Mouse (Mus musculus): ENCODE measurements around the gene Mbtps2. TPM values are rescaled to one million over a fixed set of nuclear protein-coding genes. Genes with fewer than 3 reads are reported as not detected.

The Mbtps2 gene
- polyA plus RNA-seq, 1 experiment, result 7.6 TPM

DNA sequence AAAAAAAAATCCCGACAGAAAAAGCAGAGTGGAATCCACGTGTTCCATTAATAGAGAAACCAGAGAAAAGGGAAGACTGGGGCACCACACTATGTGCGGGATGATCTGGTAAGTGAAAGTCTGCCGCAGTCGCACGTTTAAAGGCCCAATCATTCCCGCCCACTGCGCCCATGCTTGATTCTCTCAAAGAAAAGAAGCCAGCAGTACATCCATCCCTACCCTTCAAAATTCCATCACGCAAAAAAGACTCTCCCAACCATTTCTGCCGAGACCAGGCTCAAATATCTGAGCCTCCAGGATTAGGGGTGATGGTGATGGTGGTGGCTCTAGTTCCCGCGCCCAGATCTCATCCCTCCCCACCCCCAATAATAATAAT, 107.8 kb downstream of the Mbtps2 start:
- Histone ChIP-seq H3K4me2 (ENCODE audit: low read depth) (peak overlapping the region; percentile 80), H3K79me2 (ENCODE audit: control insufficient read depth, insufficient read depth) (peaks cover 46% of the 10 kb centered on the region), H3K27me3 (ENCODE audit: control insufficient read depth, insufficient read depth, insufficient read length) (no peaks in the 10 kb centered on the region), H3K36me3 (ENCODE audit: control insufficient read depth, insufficient read depth) (no peaks in the 10 kb centered on the region), H3ac (ENCODE audit: control insufficient read depth, insufficient read length) (peak overlapping the region; percentile 79), H3K4me3 (peak overlapping the region; percentile 36)
- no peak for TF ChIP-seq SRF (IDR thresholded peaks at IDR 0.05; ENCODE audit: control insufficient read depth, insufficient read length, low read depth)

GRCm38 (mm10) chrX:157489871-157490721, 108.4 kb downstream of the Mbtps2 start:
- H3K27me3 ChIP-seq (ENCODE audit: control insufficient read depth, insufficient read depth, insufficient read length), result no peaks in the 10 kb centered on the region
- TF ChIP-seq MYOD1 (IDR thresholded peaks at IDR 0.05; ENCODE audit: control insufficient read depth in 1 of 3, insufficient read length in 2 of 3, low read depth in 2 of 3) (peak in 1 of 3 experiments; percentile 17), MYOG (IDR thresholded peaks at IDR 0.05; ENCODE audit: control insufficient read depth in 1 of 3, insufficient read depth in 1 of 3, insufficient read length in 2 of 3, low read depth in 2 of 3) (peak in 1 of 3 experiments; percentile 33), POLR2AphosphoS2 (IDR thresholded peaks at IDR 0.05; ENCODE audit: insufficient read length, low read depth) (no peak), CEBPB (IDR thresholded peaks at IDR 0.05; ENCODE audit: insufficient read depth, poor library complexity, severe bottlenecking) (no peak), REST (IDR thresholded peaks at IDR 0.05; ENCODE audit: insufficient read depth, insufficient read length) (no peak)
- no peak overlapping the region for H3ac ChIP-seq (ENCODE audit: control insufficient read depth, insufficient read length)
- peak overlapping the region; percentile 80 for H3K4me2 ChIP-seq (ENCODE audit: low read depth)
- peaks cover 53% of the 10 kb centered on the region for H3K79me2 ChIP-seq (ENCODE audit: control insufficient read depth, insufficient read depth)
- peak overlapping the region; percentile 36 for H3K4me3 ChIP-seq
- H3K36me3 ChIP-seq (ENCODE audit: control insufficient read depth, insufficient read depth), result no peaks in the 10 kb centered on the region

GRCm38 (mm10) chrX:157488831-157489230, 109.7 kb downstream of the Mbtps2 start:
- Histone ChIP-seq H3K27me3 (ENCODE audit: control insufficient read depth, insufficient read depth, insufficient read length) (no peaks in the 10 kb centered on the region), H3K4me2 (ENCODE audit: low read depth) (peak overlapping the region; percentile 80), H3K36me3 (ENCODE audit: control insufficient read depth, insufficient read depth) (no peaks in the 10 kb centered on the region), H3K79me2 (ENCODE audit: control insufficient read depth, insufficient read depth) (peaks cover 64% of the 10 kb centered on the region), H3K4me3 (no peak overlapping the region), H3ac (ENCODE audit: control insufficient read depth, insufficient read length) (no peak overlapping the region)
- TF ChIP-seq USF1 (IDR thresholded peaks at IDR 0.05; ENCODE audit: low read depth), result no peak

DNA sequence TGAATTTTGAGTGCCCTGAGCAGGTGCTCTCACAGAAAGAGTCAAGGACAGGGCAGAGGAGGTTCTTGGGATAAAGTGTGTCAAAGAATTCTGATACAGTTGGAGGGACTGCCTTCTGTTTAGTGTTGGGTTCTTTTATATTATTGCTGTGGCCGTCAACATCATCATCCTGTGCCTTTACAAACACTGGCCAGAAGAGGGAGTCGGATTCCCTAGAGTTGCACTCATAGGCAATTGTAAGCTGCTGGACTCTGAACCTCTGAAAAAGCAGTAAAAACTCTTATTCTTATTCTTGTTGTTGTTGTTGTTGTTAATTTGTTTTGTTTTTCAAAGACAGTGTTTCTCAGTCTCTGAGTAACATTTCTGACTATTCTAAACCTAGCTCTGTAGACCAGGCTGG, 111.8 kb downstream of the Mbtps2 start:
- H3K4me3 ChIP-seq, result no peak overlapping the region
- no peak overlapping the region for H3K4me2 ChIP-seq (ENCODE audit: low read depth)
- H3K36me3 ChIP-seq (ENCODE audit: control insufficient read depth, insufficient read depth), result no peaks in the 10 kb centered on the region
- TF ChIP-seq MAX (IDR thresholded peaks at IDR 0.05; ENCODE audit: low read depth), result no peak
- peak in 2 of 3 experiments; percentile 19 to 57 for TF ChIP-seq MYOD1 (IDR thresholded peaks at IDR 0.05; ENCODE audit: control insufficient read depth in 1 of 3, insufficient read length in 2 of 3, low read depth in 2 of 3)
- H3K27me3 ChIP-seq (ENCODE audit: control insufficient read depth, insufficient read depth, insufficient read length), result no peaks in the 10 kb centered on the region
- H3ac ChIP-seq (ENCODE audit: control insufficient read depth, insufficient read length), result no peak overlapping the region
- peaks cover 82% of the 10 kb centered on the region for H3K79me2 ChIP-seq (ENCODE audit: control insufficient read depth, insufficient read depth)

Other genes with a start within 250 kb of the Mbtps2 start
- 0.25 TPM for gene Phex, start 183.4 kb downstream of the Mbtps2 start, polyA plus RNA-seq (2012; fragmentation: generic; extraction: Trizol)
- 36.0 TPM for gene Sms, start 106.4 kb downstream of the Mbtps2 start, polyA plus RNA-seq (2012; fragmentation: generic; extraction: Trizol)
- gene Yy2, start 29.7 kb downstream of the Mbtps2 start, polyA plus RNA-seq (2012; fragmentation: generic; extraction: Trizol), result 0.59 TPM
- 55.1 TPM for gene Smpx, start 100.2 kb upstream of the Mbtps2 start, polyA plus RNA-seq (2012; fragmentation: generic; extraction: Trizol)
- 1.0 TPM for gene Klhl34, start 219.7 kb upstream of the Mbtps2 start, polyA plus RNA-seq (2012; fragmentation: generic; extraction: Trizol)